Mouse (Mus musculus): Measurements from ENCODE around the gene Amn.

- TF ChIP-seq CTCF (conservative IDR thresholded peaks at IDR 0.05; ENCODE audit: insufficient read depth, insufficient read length, low read depth, low read length) (no peak), POLR2A (IDR thresholded peaks at IDR 0.05; ENCODE audit: low read depth, low read length) (no peak)
These were observed 31.1 kb downstream of the Amn start for GRCm38 (mm10) chr12:111302018-111302345.
